Mouse (Mus musculus) E14TG2a.4 (cell line): ENCODE measurements at regions not wholly inside any gene's neighbourhood (a gene's known extent, or its start where the extent isn't known, plus 50 kb on each side); places are given as distances from the start of the nearest gene placed in this dataset.

Source experiments
- CTCF ChIP-seq: conservative IDR thresholded peaks from 2 replicates; pipeline ENCODE4 v1.5.1; 2014; ENCODE audit warnings: low read length
- POU5F1 ChIP-seq: IDR thresholded peaks from 2 replicates; pipeline ENCODE4 v1.6.1; 2014; ENCODE audit warnings: low read length, borderline replicate concordance

GRCm38 (mm10) chr5:111880268-111880667, 146.5 kb downstream of the Gm26897 start:
- TF ChIP-seq CTCF (no peak), POU5F1 (no peak)
